Mouse (Mus musculus) megakaryocyte-erythroid progenitor cell, adult 5-6 weeks (primary cell): ENCODE results near the gene Dscam. TPM values are rescaled to one million over a fixed set of nuclear protein-coding genes. Genes with fewer than 3 reads are reported as not detected.
A peak's percentile ranks its signal among the peaks of the same experiment; 100 is the strongest.

ENCODE experiments used
- ATAC-seq: replicated peaks from 2 replicates; pipeline ENCODE4 v1.8.0; 2016; ENCODE audit warnings: mild to moderate bottlenecking, inconsistent platforms; ENCODE audit not compliant: severe bottlenecking, poor library complexity, low FRiP score, low TSS enrichment
- total RNA-seq, 2 experiments: library from RNA; stranded (forward) in 1 of 2; stranded (reverse) in 1 of 2; fragments of 200-1000, 215-1000 nt in 1 of 2; fragments of >200 nt in 1 of 2; fragmentation: Nextera tagmentation in 1 of 2; gene quantifications; 2 replicates each; pipeline ENCODE4 v1.2.3; 2014 to 2017

Dscam gene
- total RNA-seq, 2 experiments from 2014 or later: 0.19 TPM; not detected in 1

- ATAC-seq: no peak
Observed at GRCm38 (mm10) chr16:96987396-96987795, 183.2 kb downstream of the Dscam start.

GRCm38 (mm10) chr16:96973300-96973699 is 197.3 kb downstream of the Dscam start:
- no peak for ATAC-seq

- no peak for ATAC-seq
Observed at GRCm38 (mm10) chr16:96971768-96972167, 198.8 kb downstream of the Dscam start.

- ATAC-seq: peak; percentile 82
Observed at GRCm38 (mm10) chr16:96970412-96970811, 200.1 kb downstream of the Dscam start.

DNA sequence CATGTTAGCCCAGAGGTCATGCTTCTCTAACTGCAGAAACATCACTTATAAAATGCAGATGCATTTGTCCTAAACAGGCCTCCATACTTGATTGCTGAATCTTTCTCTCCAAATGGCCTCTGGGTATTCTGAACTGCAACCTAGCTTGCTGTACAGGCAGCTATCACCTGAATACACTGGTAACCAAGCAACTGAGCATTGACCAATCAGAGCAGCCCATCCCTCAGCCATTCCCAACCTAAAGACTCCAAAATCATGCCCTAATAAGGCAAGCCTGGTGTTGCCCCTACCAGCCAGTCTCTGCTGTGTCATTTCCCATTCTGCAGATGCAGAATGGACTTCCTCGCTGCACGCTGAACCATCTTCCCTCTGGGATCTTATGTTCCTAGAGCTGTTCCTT is 200.9 kb downstream of the Dscam start:
- ATAC-seq: peak; percentile 40

DNA sequence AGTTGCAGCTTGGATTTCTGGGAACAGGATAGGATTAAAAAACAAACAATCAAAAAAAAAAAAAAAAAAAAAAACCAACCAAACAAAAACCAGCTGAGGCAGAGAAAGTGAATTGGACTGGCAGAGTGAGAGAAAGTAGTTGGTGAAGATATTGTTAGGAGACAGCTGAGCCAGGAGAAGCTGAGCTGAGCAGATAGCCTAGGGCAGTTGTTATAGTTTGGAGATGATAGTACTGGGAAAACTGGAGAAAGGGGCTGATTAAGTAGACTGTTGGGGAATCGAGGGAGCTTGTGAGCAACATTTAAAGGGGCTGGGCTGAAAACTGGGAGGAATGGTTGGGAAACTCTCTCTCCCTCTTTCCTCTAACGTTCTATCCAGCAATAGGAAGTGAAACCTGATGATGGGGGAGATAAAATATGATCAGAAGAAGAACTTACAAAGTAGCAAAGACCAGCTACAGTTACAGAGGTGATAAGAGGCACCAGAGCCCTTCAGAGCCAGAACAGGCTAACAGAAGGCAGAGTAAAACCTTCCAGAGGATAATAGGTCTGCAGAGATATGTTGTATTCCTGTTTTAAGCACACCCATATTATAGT is 201.6 kb downstream of the Dscam start:
- peak; percentile 53 for ATAC-seq

- ATAC-seq: no peak
Observed at GRCm38 (mm10) chr16:96959695-96960094, 210.9 kb downstream of the Dscam start.

GRCm38 (mm10) chr16:96945468-96946302 is 224.9 kb downstream of the Dscam start:
- no peak for ATAC-seq

DNA sequence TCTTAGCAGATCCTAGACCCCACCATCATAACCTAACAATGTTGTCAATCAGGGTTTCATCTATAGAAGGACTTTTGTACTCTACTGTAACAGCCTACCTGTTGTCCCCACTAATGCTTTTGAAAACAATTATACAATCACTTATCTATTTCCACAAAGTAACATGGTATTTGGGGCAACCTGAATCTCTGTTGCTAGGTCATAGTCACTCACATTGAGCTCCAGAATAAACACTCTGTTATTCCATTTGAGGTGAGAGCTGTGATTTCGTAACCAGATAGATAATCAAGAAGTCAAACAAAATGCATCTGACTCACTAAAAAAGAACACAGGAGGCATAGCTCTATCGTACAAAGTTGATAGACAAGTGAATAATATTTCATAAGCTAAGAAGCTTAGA is 226.9 kb downstream of the Dscam start:
- ATAC-seq: no peak

GRCm38 (mm10) chr16:96934795-96935194 is 235.8 kb downstream of the Dscam start:
- ATAC-seq: no peak

DNA sequence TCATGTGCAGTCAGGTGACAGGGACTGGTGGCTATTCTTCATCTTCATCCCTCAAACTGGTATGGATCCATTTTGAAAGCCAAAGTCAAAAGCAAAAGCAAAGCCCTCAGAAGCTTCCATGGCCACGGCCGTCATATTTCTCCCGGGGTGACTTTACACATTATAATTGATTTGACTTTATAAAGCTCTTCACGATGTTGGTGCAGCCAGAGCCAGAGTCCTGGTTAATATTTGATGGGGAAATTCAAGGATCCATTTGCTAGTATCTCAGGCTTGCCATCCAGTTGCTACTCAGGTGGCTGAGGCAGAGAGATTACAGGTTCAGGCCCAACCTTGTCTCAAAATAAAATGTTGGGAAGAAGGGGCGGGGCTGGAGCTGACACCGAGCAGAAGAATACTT is 238.3 kb downstream of the Dscam start:
- no peak for ATAC-seq

- ATAC-seq: no peak
Observed at GRCm38 (mm10) chr16:96931771-96932170, 238.8 kb downstream of the Dscam start.

GRCm38 (mm10) chr16:96928011-96928410 is 242.5 kb downstream of the Dscam start:
- no peak for ATAC-seq

DNA sequence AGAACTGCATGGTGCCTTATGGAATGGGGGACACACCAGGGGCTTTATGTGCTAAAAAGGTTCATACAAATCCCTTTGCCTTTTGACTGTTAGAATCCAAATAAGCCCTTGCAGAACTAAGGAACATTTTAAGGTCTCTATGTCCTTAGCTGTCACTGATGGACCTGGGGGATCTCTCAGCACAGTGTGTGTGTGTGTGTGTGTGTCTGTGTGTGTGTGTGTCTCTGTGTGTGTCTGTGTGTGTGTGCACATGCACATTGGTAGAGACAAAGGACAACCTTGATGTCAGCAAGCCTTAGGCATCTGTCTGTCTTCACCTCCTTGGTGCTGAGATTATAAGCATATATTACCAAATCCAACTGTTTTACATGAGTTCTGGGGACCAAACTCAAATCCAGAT is 243.1 kb downstream of the Dscam start:
- ATAC-seq: no peak

DNA sequence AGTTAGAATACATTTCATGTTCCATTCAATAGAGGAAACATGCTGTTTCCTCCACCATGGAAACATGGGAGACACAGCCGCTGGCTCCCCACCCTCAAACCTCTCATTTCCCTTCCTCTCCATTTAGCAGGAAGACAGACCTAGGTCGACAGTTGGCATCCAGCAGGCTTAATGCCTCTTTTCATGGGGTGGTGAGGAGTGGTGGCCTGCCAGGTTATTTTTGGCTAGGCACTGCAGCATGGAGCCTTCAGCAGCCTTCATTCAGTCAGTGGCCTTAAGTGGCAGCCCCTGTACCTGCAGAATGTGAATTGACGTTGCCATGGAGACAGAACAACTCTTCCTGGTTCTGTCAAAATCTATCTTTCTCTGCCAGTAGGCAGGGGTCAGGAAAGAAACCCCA is 243.6 kb downstream of the Dscam start:
- no peak for ATAC-seq

DNA sequence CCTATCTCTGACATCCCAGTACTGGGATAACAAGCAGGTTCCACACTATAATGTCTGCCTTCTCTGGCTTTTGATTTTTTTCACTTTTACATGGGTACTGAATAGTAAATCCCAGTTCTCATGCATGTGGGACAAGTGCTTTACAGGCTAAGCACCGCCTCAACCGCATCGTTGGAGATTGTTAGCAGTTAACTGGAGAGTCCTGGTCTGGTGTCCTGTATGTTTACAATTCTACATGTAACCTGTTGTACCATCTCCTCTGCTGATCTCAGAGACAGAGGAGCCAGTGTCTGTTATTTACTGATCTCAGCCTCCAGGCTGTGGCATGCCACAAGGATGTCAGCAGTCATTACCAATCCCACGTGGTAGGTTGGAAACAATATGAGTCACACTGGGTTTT is 246.6 kb downstream of the Dscam start:
- ATAC-seq: no peak

DNA sequence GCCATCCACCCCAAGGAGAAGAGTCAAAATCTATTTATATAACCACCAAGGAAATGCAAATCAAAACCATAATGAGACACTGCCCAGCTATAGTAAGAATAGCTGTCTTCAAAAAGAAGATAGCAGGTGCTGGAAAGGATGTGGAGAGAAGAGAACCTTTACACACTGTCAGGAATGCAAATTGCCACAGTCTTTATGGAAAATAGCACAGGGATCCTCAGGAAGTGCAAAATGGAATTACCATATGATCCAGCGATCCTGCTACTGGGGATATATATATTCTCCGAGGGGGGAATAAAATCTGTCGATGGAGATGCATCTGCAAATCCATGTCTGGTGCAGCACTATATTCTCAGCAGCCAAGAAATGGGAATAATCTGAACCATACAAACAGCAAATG is 256.1 kb downstream of the Dscam start:
- no peak for ATAC-seq

DNA sequence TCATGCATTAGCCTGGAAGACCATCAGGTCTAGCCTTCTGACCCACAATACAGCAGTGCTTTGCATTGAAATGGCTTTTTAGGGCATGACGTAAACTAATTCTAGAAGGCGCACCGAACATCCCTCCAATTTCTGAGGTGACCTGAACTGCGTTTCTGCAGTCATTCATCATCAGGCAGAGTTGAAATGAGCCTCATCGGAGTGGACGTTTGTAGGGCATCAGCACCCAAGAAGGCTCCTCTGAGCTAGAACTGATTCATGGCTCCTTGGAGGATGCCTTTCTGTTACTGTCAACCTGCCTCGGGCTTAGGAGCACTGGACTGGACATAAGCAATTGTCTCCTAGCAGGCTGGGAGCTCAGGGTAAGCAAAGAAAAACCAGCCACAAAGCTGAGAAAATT is 257.7 kb downstream of the Dscam start:
- no peak for ATAC-seq

GRCm38 (mm10) chr16:96912103-96912502 is 258.4 kb downstream of the Dscam start:
- ATAC-seq: peak; percentile 72

- no peak for ATAC-seq
Observed at GRCm38 (mm10) chr16:96910405-96911164, 260.0 kb downstream of the Dscam start.
